Comparison of ENCODE assay signal across 24 mouse cellular contexts in genomic region chr19:3343929-3344328, GRCm38 (mm10). TPM values are rescaled to one million over a fixed set of nuclear protein-coding genes. Genes with fewer than 3 reads are reported as not detected.
DNase-seq lines count a peak whose midpoint lies in the region; ATAC-seq and TF ChIP-seq lines count a peak whose summit lies in the region.
"Had no signal": no experiment of that assay in that cellular context is flagged by ENCODE, and none has a peak within 500 bp of the region (broad histone marks: within the 10 kb centered on the region; RNA-seq: fewer than 3 reads in every experiment).

No protein-coding gene starts in this region.

- H3K4me1 ChIP-seq in kidney, embryonic 14.5 days (ENCODE audit: control insufficient read depth, insufficient read depth, low read length) = peaks cover 9% of the 10 kb centered on the region; the same call in 1 of the 2 replicates
- peaks cover 8% of the 10 kb centered on the region; the same call in 1 of the 2 replicates for H3K4me1 ChIP-seq in kidney, postnatal 0 days (replicated peaks; ENCODE audit: insufficient read depth, low read length)
- peaks cover 63% of the 10 kb centered on the region for H3K4me1 ChIP-seq in megakaryocyte, embryonic 14.5 days
- H3K4me1 ChIP-seq: embryonic facial prominence, embryonic 12.5 days; embryonic facial prominence, embryonic 15.5 days; hindbrain, embryonic 12.5 days; hindbrain, embryonic 15.5 days had no signal

- H3K27ac ChIP-seq in kidney, embryonic 14.5 days (ENCODE audit: low read depth, low read length) = peak overlapping the region; percentile 13; the same call in 1 of the 2 replicates
- peak overlapping the region; percentile 67; the same call in 1 of the 2 replicates for H3K27ac ChIP-seq in kidney, postnatal 0 days
- H3K27ac ChIP-seq: embryonic facial prominence, embryonic 12.5 days; embryonic facial prominence, embryonic 15.5 days; gastrocnemius, adult 2 months; hindbrain, embryonic 12.5 days; hindbrain, embryonic 15.5 days had no signal

- no peak overlapping the region for H3K4me3 ChIP-seq in kidney, embryonic 14.5 days (ENCODE audit: low read length)
- no peak overlapping the region for H3K4me3 ChIP-seq in kidney, postnatal 0 days (replicated peaks; ENCODE audit: low read depth, low read length)
- peak overlapping the region; percentile 34 for H3K4me3 ChIP-seq in megakaryocyte, embryonic 14.5 days (replicated peaks)
- H3K4me3 ChIP-seq: embryonic facial prominence, embryonic 12.5 days; embryonic facial prominence, embryonic 15.5 days; gastrocnemius, adult 2 months; hindbrain, embryonic 12.5 days; hindbrain, embryonic 15.5 days had no signal

- H3K9me3 ChIP-seq in kidney, embryonic 14.5 days (ENCODE audit: control insufficient read depth, low read length) = peaks cover 3% of the 10 kb centered on the region; the same call in 1 of the 2 replicates
- H3K9me3 ChIP-seq in kidney, postnatal 0 days (replicated peaks; ENCODE audit: low read length) = no peaks in the 10 kb centered on the region
- peaks cover 10% of the 10 kb centered on the region; the same call in 1 of the 2 replicates for H3K9me3 ChIP-seq in megakaryocyte, embryonic 14.5 days
- H3K9me3 ChIP-seq: embryonic facial prominence, embryonic 15.5 days; hindbrain, embryonic 12.5 days; hindbrain, embryonic 15.5 days had no signal

- no peaks in the 10 kb centered on the region for H3K36me3 ChIP-seq in kidney, embryonic 14.5 days (ENCODE audit: control insufficient read depth, insufficient read depth, low read length)
- H3K36me3 ChIP-seq in kidney, postnatal 0 days (ENCODE audit: insufficient read depth, low read length) = no peaks in the 10 kb centered on the region
- peaks cover 59% of the 10 kb centered on the region for H3K36me3 ChIP-seq in megakaryocyte, embryonic 14.5 days (replicated peaks; ENCODE audit: low read length)
- H3K36me3 ChIP-seq: embryonic facial prominence, embryonic 12.5 days; embryonic facial prominence, embryonic 15.5 days; hindbrain, embryonic 12.5 days; hindbrain, embryonic 15.5 days had no signal

- no peak for ATAC-seq in kidney, embryonic 14.5 days (ENCODE audit: low FRiP score, low TSS enrichment)
- no peak for ATAC-seq in kidney, postnatal 0 days (replicated peaks; ENCODE audit: low FRiP score, low read depth)
- ATAC-seq in megakaryocyte, adult 5-6 weeks (ENCODE audit: poor library complexity, severe bottlenecking) = no peak
- ATAC-seq: activated CD4-positive, CD25-positive, alpha-beta regulatory T cell, adult 4 months; forebrain, embryonic 14.5 days; forebrain, postnatal 0 days had no signal

- DNase-seq in cerebellum, postnatal 10 days = peak; percentile 24 to 28
- no peak for DNase-seq in cerebellum, postnatal 25 days
- no peak for DNase-seq in kidney, adult 9 months
- no peak for DNase-seq in kidney, postnatal 0 days (ENCODE audit: low spot score)
- no peak for DNase-seq in kidney, postnatal 36 days
- DNase-seq: adrenal gland, adult 8-10 months; adrenal gland, postnatal 25 days; cerebellum, adult 11-12 months; cerebellum, adult 8-10 months; cerebellum, postnatal 14 days; forebrain, postnatal 0 days; gastrocnemius, adult 2 months; gastrocnemius, postnatal 14 days; heart, adult 11 months had no signal

- 74% methylated on average over 3 of the region's 3 CpGs for WGBS in kidney, embryonic 14.5 days
- 58% methylated on average over 3 of the region's 3 CpGs for WGBS in kidney, postnatal 0 days

- H3K27me3 ChIP-seq in kidney, embryonic 14.5 days (ENCODE audit: control insufficient read depth, insufficient read depth, low read length) = no peaks in the 10 kb centered on the region
- no peaks in the 10 kb centered on the region for H3K27me3 ChIP-seq in kidney, postnatal 0 days (ENCODE audit: insufficient read depth, low read length)
- H3K27me3 ChIP-seq in megakaryocyte, embryonic 14.5 days (replicated peaks) = no peaks in the 10 kb centered on the region
- H3K27me3 ChIP-seq: embryonic facial prominence, embryonic 12.5 days; embryonic facial prominence, embryonic 15.5 days; hindbrain, embryonic 12.5 days; hindbrain, embryonic 15.5 days had no signal

- TF ChIP-seq CTCF in kidney, postnatal 0 days (IDR thresholded peaks at IDR 0.05; ENCODE audit: low read depth) = no peak

- no peak overlapping the region for H3K4me2 ChIP-seq in kidney, embryonic 14.5 days (replicated peaks; ENCODE audit: low read depth, low read length)
- no peak overlapping the region for H3K4me2 ChIP-seq in kidney, postnatal 0 days (ENCODE audit: low read length)
- H3K4me2 ChIP-seq: embryonic facial prominence, embryonic 12.5 days; embryonic facial prominence, embryonic 15.5 days; heart, embryonic 11.5 days; hindbrain, embryonic 12.5 days; hindbrain, embryonic 15.5 days had no signal

- no peak overlapping the region for H3K9ac ChIP-seq in kidney, embryonic 14.5 days (ENCODE audit: low read depth, low read length)
- H3K9ac ChIP-seq in kidney, postnatal 0 days (ENCODE audit: low read depth, low read length) = no peak overlapping the region
- H3K9ac ChIP-seq: embryonic facial prominence, embryonic 12.5 days; embryonic facial prominence, embryonic 15.5 days; forebrain, postnatal 0 days; hindbrain, embryonic 12.5 days; hindbrain, embryonic 15.5 days had no signal

RNA-seq across cellular contexts. Expression of gene Cpt1a, which starts 21.8 kb away (rescaled TPM):
- polyA plus RNA-seq in kidney, embryonic 14.5 days (2014; fragmentation: Nextera tagmentation; extraction: Ambion mirVana) = 10.0 and 23.8 TPM in 2 replicates
- polyA plus RNA-seq in kidney, postnatal 0 days (2015; fragmentation: Nextera tagmentation; extraction: Ambion mirVana) = 70.8 and 81.4 TPM in 2 replicates
- 5.2 and 6.7 TPM in 2 replicates for polyA plus RNA-seq in megakaryocyte, embryonic 14.5 days (2012; ENCODE audit: insufficient read depth, low replicate concordance)
- 69.6 and 73.1 TPM in 2 replicates for total RNA-seq in megakaryocyte, adult 5-6 weeks (2015)
- total RNA-seq in megakaryocyte, adult 5-6 weeks (2017) = 56.2 and 66.0 TPM in 2 replicates

RNA-seq across cellular contexts. Expression of gene Tesmin, which starts 44.7 kb away (rescaled TPM):
- 0.51 and 0.53 TPM in 2 replicates for polyA plus RNA-seq in kidney, embryonic 14.5 days (2014; fragmentation: Nextera tagmentation; extraction: Ambion mirVana)
- polyA plus RNA-seq in kidney, postnatal 0 days (2015; fragmentation: Nextera tagmentation; extraction: Ambion mirVana) = 0.93 and 0.96 TPM in 2 replicates
- polyA plus RNA-seq in megakaryocyte, embryonic 14.5 days (2012; ENCODE audit: insufficient read depth, low replicate concordance) = 1.0 and 2.5 TPM in 2 replicates
- 1.4 and 4.0 TPM in 2 replicates for total RNA-seq in megakaryocyte, adult 5-6 weeks (2015)
- 1.3 and 2.8 TPM in 2 replicates for total RNA-seq in megakaryocyte, adult 5-6 weeks (2017)
- polyA plus RNA-seq: activated CD4-positive, CD25-positive, alpha-beta regulatory T cell, adult 4 months had no signal

Comparison
In these comparisons a context has a peak if more than half of its experiments do, and no peak if none do; other contexts are left out.
1. DNase-seq: peak in cerebellum, postnatal 10 days (2 of 2); none in cerebellum, postnatal 25 days (0 of 2), kidney, adult 9 months (single experiment), kidney, postnatal 0 days (single experiment) and kidney, postnatal 36 days (0 of 2).